Mouse (Mus musculus) kidney, adult 11 months (tissue): ENCODE results near the gene Slc13a1.

ENCODE experiments used
- DNase-seq: peaks from one replicate; pipeline ENCODE4 v3.0.0; 2022

The Slc13a1 gene

GRCm38 (mm10) chr6:24072804-24073203 lies 95.1 kb downstream of the Slc13a1 start:
- no peak for DNase-seq

DNA sequence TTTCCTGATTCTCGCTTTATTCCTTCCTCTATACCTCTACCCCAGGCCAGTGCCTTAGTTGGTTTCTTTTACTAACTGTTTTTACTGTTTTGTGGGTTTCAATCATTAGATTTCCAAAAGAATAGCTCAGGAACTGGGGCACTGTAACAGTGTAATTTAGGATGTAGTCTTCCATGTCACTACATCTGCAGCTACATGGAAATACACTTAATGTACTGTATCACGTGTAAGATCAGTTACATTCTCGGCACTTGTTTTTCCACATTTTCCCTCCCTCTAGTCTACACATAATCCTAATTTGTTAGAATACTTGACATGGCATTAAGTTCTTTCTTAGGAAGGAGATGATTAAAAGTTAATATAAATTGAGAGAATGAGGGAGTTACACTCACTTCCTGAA lies 108.1 kb downstream of the Slc13a1 start:
- DNase-seq: no peak

DNA sequence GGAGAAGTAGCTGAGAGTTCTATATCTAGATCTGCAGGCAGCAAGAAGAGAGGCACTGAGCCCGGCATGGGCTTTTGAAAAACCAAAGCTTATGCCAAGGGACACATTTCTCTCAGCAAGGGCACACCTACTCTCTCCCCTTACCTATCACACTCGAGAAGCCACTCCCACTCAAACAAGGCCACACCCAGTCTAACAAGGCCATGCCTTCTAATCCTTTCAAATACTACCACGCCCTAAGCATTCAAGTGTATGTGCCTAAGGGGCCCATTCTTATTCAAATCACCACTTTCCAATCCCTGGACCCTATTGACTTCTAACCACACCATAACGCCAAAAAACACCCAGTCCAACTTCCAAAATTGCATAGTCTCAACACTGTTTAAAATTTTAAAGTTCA lies 112.8 kb downstream of the Slc13a1 start:
- no peak for DNase-seq

DNA sequence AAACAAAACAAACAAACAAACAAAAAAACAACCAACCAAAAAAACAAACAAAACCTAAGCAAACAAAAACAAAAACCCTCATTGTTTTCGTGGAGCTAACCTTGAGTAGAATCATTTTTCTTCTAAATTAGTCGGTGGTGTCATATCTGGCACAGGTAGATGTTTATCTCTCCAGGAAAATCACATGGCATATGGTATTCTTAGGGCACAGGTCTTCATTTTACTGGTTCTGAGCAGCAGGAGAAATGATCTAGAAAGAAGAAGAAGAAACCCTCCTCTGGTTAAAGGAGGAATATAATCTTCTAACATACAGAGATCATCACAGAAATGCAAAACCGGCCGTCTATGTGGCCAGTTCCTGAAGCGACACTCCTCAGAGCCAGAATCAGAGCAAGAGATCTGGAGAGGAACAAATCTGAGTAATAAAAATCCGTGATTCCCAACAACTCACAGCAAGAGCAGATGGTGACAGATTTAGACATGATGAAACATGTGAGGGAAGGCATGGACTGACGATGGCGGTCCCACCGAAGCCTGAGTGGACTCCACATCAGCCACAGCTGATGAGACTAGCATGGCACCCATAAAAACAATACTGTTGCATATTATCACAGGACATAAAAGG lies 113.7 kb downstream of the Slc13a1 start:
- no peak for DNase-seq

DNA sequence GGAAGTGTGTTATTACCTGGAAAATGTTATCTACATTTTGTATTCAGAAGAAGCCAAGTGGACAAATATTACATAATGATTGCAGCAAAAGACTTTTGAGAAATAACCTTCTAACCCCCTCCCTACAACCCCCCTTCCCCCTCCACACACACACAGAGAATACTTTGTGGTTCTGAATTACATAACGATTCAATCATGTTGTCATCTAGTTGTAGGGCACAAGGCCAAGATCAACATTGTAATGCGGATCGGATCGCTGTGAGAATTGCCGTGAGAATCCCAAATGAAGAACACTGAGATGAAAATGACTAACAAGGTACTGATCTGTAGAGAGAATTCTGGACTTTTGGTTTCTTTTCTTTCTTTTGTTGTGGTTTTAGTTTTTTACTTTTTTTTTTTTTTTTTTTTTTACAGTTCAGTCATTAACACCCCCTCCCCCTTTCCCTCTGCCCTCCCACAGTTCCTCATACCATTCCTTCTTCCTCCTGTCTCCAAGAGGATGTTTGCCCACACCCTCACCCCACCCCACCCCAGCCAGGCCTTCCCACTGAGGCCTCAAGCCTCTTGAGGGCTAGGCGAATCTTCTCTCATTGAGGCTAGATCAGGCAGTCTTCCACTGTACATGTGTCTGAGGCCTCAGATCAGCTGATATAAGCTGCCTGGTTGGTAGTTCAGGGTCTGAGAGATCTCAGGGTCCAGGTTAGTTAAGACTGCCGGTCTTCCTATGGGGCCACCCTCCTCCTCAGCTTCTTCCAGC lies 120.7 kb downstream of the Slc13a1 start:
- DNase-seq: no peak

- no peak for DNase-seq
Measured at GRCm38 (mm10) chr6:24043496-24043895, 124.4 kb downstream of the Slc13a1 start.
